Mouse (Mus musculus): Measurements from ENCODE around the gene Mlxip. TPM values are rescaled to one million over a fixed set of nuclear protein-coding genes. Genes with fewer than 3 reads are reported as not detected.

The Mlxip gene
- polyA plus RNA-seq, 1 experiment: 61.2 TPM

GRCm38 (mm10) chr5:123416566-123417518, 22.2 kb downstream of the Mlxip start:
- H3K4me3 ChIP-seq (replicated peaks; ENCODE audit: extremely low read depth, low read depth, low read length): no peak overlapping the region
- H3K4me1 ChIP-seq (ENCODE audit: control insufficient read depth, insufficient read depth, low read length): peaks cover 19% of the 10 kb centered on the region
- no peak for DNase-seq
- WGBS: 57% methylated on average over 8 of the region's 8 CpGs
- TF ChIP-seq POLR2A (IDR thresholded peaks at IDR 0.05; ENCODE audit: borderline replicate concordance, extremely low read depth, low read depth, low read length) (no peak), CTCF (IDR thresholded peaks at IDR 0.05; ENCODE audit: insufficient read depth, low read length) (no peak)

- 53% methylated on average over 2 of the region's 2 CpGs for WGBS
- no peak for DNase-seq
- TF ChIP-seq POLR2A (IDR thresholded peaks at IDR 0.05; ENCODE audit: borderline replicate concordance, extremely low read depth, low read depth, low read length) (no peak), CTCF (IDR thresholded peaks at IDR 0.05; ENCODE audit: insufficient read depth, low read length) (no peak)
- H3K4me3 ChIP-seq (replicated peaks; ENCODE audit: extremely low read depth, low read depth, low read length): no peak overlapping the region
- H3K4me1 ChIP-seq (ENCODE audit: control insufficient read depth, insufficient read depth, low read length): no peaks in the 10 kb centered on the region
Observed at GRCm38 (mm10) chr5:123423885-123424284, 29.3 kb downstream of the Mlxip start.

GRCm38 (mm10) chr5:123427556-123427955, 33.0 kb downstream of the Mlxip start:
- 54% methylated on average over 1 of the region's 1 CpGs for WGBS
- no peak overlapping the region for H3K4me3 ChIP-seq (replicated peaks; ENCODE audit: extremely low read depth, low read depth, low read length)
- DNase-seq: no peak
- peaks cover 7% of the 10 kb centered on the region for H3K4me1 ChIP-seq (ENCODE audit: control insufficient read depth, insufficient read depth, low read length)
- TF ChIP-seq CTCF (IDR thresholded peaks at IDR 0.05; ENCODE audit: insufficient read depth, low read length) (no peak), POLR2A (IDR thresholded peaks at IDR 0.05; ENCODE audit: borderline replicate concordance, extremely low read depth, low read depth, low read length) (no peak)

GRCm38 (mm10) chr5:123431524-123432304, 37.1 kb downstream of the Mlxip start:
- TF ChIP-seq POLR2A (IDR thresholded peaks at IDR 0.05; ENCODE audit: borderline replicate concordance, extremely low read depth, low read depth, low read length) (no peak), CTCF (IDR thresholded peaks at IDR 0.05; ENCODE audit: insufficient read depth, low read length) (no peak)
- peaks cover 17% of the 10 kb centered on the region for H3K4me1 ChIP-seq (ENCODE audit: control insufficient read depth, insufficient read depth, low read length)
- 45% methylated on average over 13 of the region's 13 CpGs for WGBS
- DNase-seq: peak; percentile 56
- no peak overlapping the region for H3K4me3 ChIP-seq (replicated peaks; ENCODE audit: extremely low read depth, low read depth, low read length)

- 42% methylated on average over 3 of the region's 3 CpGs for WGBS
Observed at GRCm38 (mm10) chr5:123432305-123432874, 37.8 kb downstream of the Mlxip start.

GRCm38 (mm10) chr5:123436071-123436779, 41.6 kb downstream of the Mlxip start:
- Histone ChIP-seq H3K4me3 (replicated peaks; ENCODE audit: extremely low read depth, low read depth, low read length) (no peak overlapping the region), H3K4me1 (ENCODE audit: control insufficient read depth, insufficient read depth, low read length) (peaks cover 19% of the 10 kb centered on the region)
- 29% methylated on average over 8 of the region's 8 CpGs for WGBS
- peak; percentile 30 for TF ChIP-seq CTCF (IDR thresholded peaks at IDR 0.05; ENCODE audit: insufficient read depth, low read length)
- no peak for TF ChIP-seq POLR2A (IDR thresholded peaks at IDR 0.05; ENCODE audit: borderline replicate concordance, extremely low read depth, low read depth, low read length)
- no peak for DNase-seq

More at GRCm38 (mm10) chr5:123432305-123432874, 37.8 kb downstream of the Mlxip start:
- TF ChIP-seq POLR2A (IDR thresholded peaks at IDR 0.05; ENCODE audit: borderline replicate concordance, extremely low read depth, low read depth, low read length): no peak
- TF ChIP-seq CTCF (IDR thresholded peaks at IDR 0.05; ENCODE audit: insufficient read depth, low read length): no peak
- Histone ChIP-seq H3K4me1 (ENCODE audit: control insufficient read depth, insufficient read depth, low read length) (peaks cover 17% of the 10 kb centered on the region), H3K4me3 (replicated peaks; ENCODE audit: extremely low read depth, low read depth, low read length) (no peak overlapping the region)
- DNase-seq: no peak

- TF ChIP-seq POLR2A (IDR thresholded peaks at IDR 0.05; ENCODE audit: borderline replicate concordance, extremely low read depth, low read depth, low read length) (no peak), CTCF (IDR thresholded peaks at IDR 0.05; ENCODE audit: insufficient read depth, low read length) (peak; percentile 5; the same call in 1 of the 2 replicates)
- Histone ChIP-seq H3K4me3 (replicated peaks; ENCODE audit: extremely low read depth, low read depth, low read length) (no peak overlapping the region), H3K4me1 (ENCODE audit: control insufficient read depth, insufficient read depth, low read length) (peaks cover 16% of the 10 kb centered on the region)
- DNase-seq: peak; percentile 39
- WGBS: 19% methylated on average over 4 of the region's 4 CpGs
Observed at GRCm38 (mm10) chr5:123436780-123437175, 42.2 kb downstream of the Mlxip start.

GRCm38 (mm10) chr5:123438381-123438780, 43.8 kb downstream of the Mlxip start:
- TF ChIP-seq CTCF (IDR thresholded peaks at IDR 0.05; ENCODE audit: insufficient read depth, low read length) (no peak), POLR2A (IDR thresholded peaks at IDR 0.05; ENCODE audit: borderline replicate concordance, extremely low read depth, low read depth, low read length) (no peak)
- no peak for DNase-seq
- H3K4me3 ChIP-seq (replicated peaks; ENCODE audit: extremely low read depth, low read depth, low read length): no peak overlapping the region
- H3K4me1 ChIP-seq (ENCODE audit: control insufficient read depth, insufficient read depth, low read length): peaks cover 12% of the 10 kb centered on the region
- WGBS: 77% methylated on average over 3 of the region's 3 CpGs
